Mouse (Mus musculus): Measurements from ENCODE around the gene Myrip. TPM values are rescaled to one million over a fixed set of nuclear protein-coding genes. Genes with fewer than 3 reads are reported as not detected.

Gene Myrip
- polyA plus RNA-seq, 1 experiment, result not detected

DNA sequence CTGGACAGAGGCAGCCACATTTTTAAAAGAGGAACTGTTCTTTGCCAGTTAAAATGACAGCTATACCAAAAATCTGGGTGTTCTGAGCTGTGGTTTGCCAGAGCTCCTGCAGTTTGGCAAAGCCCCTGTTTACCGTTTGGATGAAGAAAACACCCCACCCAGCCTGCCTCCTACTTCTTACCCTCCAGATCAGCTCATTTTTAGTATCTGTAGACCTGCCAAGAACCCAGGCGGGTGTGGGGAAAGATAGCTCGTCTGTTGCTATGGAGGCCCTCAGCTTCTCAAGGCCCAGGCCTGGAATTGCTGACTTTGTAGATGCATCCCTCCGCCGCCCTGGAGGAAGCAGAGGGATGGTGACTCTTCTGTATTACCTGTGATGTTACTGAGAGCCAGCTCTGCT, 102.3 kb downstream of the Myrip start:
- no peaks in the 10 kb centered on the region for H3K36me3 ChIP-seq (replicated peaks; ENCODE audit: low read length)
- peaks cover 11% of the 10 kb centered on the region for H3K27me3 ChIP-seq (replicated peaks)
- H3K4me3 ChIP-seq (replicated peaks), result no peak overlapping the region
- peaks cover 3% of the 10 kb centered on the region; the same call in 1 of the 2 replicates for H3K4me1 ChIP-seq
- no peak for TF ChIP-seq GATA1 (IDR thresholded peaks at IDR 0.05; ENCODE audit: borderline replicate concordance, low read length)
- TF ChIP-seq FLI1 (IDR thresholded peaks at IDR 0.05; ENCODE audit: low read length), result no peak
- H3K9me3 ChIP-seq, result peaks cover 13% of the 10 kb centered on the region

DNA sequence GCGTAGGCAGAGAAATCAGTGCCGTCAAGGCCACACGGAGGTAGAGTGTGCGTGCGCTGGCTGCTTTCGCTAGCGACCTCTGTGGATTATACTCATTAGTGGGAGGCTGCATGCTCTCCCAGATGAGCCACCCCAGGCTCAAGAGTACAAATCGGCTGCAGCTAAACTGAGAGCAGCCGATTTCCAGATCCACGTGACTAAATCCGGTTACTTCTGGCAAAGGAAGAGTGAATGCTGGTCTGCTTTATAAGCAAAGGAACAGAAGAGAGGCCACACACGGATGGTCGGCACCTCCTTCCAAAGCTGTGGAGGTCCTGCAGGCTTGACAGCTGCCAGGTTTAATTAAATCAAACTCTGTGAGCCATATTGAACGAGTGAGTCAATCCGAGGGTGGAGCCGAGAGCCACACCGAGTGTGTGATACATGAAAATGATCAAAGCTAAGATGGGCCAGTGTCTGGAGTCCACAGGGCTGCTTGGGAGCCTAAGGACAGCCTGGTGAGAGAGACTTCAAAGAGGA, 108.4 kb downstream of the Myrip start:
- Histone ChIP-seq H3K27me3 (replicated peaks) (peaks cover 24% of the 10 kb centered on the region), H3K4me3 (replicated peaks) (no peak overlapping the region), H3K4me1 (no peaks in the 10 kb centered on the region), H3K36me3 (replicated peaks; ENCODE audit: low read length) (no peaks in the 10 kb centered on the region), H3K9me3 (0 out of 2 replicates have a peak, but pooled peaks cover 3% of the 10 kb centered on the region)
- TF ChIP-seq GATA1 (IDR thresholded peaks at IDR 0.05; ENCODE audit: borderline replicate concordance, low read length) (no peak), FLI1 (IDR thresholded peaks at IDR 0.05; ENCODE audit: low read length) (no peak)

DNA sequence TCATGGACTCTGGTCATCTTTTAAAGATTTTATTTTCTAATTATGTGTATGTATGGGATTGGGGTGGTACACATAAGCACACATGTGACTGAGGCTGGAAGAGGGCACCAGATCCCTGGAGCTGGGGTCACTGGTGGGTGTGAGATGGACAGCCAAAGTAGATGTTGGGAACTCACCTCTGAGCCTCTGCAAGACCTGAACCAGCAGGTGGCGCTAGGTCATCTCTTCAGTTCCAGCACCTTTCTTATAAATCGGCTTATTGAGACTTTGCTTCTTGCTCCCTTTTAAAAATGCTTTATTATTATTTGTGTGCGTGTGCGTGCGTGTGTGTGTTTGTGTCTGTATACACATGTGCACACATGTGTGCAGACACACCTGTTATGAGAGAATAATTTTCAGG, 109.1 kb downstream of the Myrip start:
- no peaks in the 10 kb centered on the region for H3K4me1 ChIP-seq
- TF ChIP-seq GATA1 (IDR thresholded peaks at IDR 0.05; ENCODE audit: borderline replicate concordance, low read length) (no peak), FLI1 (IDR thresholded peaks at IDR 0.05; ENCODE audit: low read length) (no peak)

DNA sequence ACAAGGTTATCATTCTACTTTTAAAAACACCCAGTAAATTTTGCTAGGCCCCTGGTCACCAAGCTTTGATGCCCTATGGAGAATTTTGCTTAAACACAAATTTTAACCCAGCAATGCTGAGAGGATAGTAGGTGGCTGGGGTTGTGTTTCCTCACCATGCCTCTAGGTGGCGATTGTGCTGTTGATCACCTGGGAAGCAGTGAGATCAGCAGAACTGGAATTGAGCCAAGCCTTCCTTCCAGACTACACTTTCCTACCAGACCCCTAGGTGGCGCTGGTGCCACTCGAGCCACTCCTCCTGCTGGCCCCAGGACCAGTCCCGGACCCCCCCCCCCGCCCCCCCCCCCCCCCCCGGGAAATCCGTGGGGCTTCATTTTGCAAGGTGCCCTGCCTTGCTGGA, 114.2 kb downstream of the Myrip start:
- TF ChIP-seq FLI1 (IDR thresholded peaks at IDR 0.05; ENCODE audit: low read length) (no peak), GATA1 (IDR thresholded peaks at IDR 0.05; ENCODE audit: borderline replicate concordance, low read length) (no peak)
- no peak overlapping the region for H3K4me3 ChIP-seq (replicated peaks)
- peaks cover 8% of the 10 kb centered on the region; the same call in 1 of the 2 replicates for H3K4me1 ChIP-seq

More for the DNA sequence above, 109.1 kb downstream of the Myrip start:
- H3K36me3 ChIP-seq (replicated peaks; ENCODE audit: low read length), result no peaks in the 10 kb centered on the region
- 0 out of 2 replicates have a peak, but pooled peaks cover 3% of the 10 kb centered on the region for H3K9me3 ChIP-seq
- peaks cover 24% of the 10 kb centered on the region for H3K27me3 ChIP-seq (replicated peaks)
- H3K4me3 ChIP-seq (replicated peaks), result no peak overlapping the region

DNA sequence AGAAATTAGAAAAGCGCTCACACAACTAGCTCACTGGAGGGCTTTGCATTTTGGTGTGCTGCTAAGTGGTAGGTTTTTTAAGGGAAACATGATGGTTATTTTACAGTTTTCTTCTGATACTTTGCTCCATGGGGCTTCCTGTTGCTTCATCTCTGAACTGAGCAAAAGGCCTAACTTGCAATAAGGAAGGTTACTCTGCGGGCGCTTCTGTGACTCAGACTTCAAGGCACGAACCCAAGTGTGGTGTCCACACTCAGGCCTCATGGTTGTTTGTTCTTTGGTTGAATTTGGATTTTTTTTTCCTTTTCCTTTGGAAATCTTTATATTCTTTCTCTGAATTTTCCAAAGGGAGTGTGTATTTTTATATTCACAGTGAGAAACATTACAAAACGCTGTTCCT, 114.8 kb downstream of the Myrip start:
- TF ChIP-seq FLI1 (IDR thresholded peaks at IDR 0.05; ENCODE audit: low read length) (no peak), GATA1 (IDR thresholded peaks at IDR 0.05; ENCODE audit: borderline replicate concordance, low read length) (no peak)
- Histone ChIP-seq H3K4me1 (peaks cover 8% of the 10 kb centered on the region; the same call in 1 of the 2 replicates), H3K27me3 (replicated peaks) (peaks cover 30% of the 10 kb centered on the region), H3K4me3 (replicated peaks) (no peak overlapping the region), H3K9me3 (0 out of 2 replicates have a peak, but pooled peaks cover 3% of the 10 kb centered on the region), H3K36me3 (replicated peaks; ENCODE audit: low read length) (no peaks in the 10 kb centered on the region)

More for the DNA sequence above, 114.2 kb downstream of the Myrip start:
- 0 out of 2 replicates have a peak, but pooled peaks cover 3% of the 10 kb centered on the region for H3K9me3 ChIP-seq
- peaks cover 28% of the 10 kb centered on the region for H3K27me3 ChIP-seq (replicated peaks)
- H3K36me3 ChIP-seq (replicated peaks; ENCODE audit: low read length), result no peaks in the 10 kb centered on the region

DNA sequence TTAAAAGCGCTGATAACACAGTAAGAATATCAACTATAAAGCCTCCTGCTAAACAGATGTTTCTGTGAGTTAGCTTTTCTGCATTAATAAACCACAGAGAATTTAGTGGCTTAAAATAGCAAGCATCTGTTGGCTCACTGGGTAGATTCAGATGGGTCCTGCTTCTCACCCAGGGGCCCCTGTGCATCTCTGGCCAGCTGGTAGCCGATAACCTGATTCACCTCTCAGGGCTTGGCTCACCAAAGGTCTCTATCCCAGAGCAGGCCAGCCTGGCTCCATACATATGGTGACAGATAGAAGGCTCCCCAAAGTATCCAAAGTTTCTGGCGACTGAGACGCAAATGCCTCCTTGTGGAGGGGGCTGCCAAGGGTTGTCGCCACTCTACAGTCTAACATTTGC, 115.4 kb downstream of the Myrip start:
- Histone ChIP-seq H3K36me3 (replicated peaks; ENCODE audit: low read length) (no peaks in the 10 kb centered on the region), H3K4me3 (replicated peaks) (no peak overlapping the region), H3K27me3 (replicated peaks) (peaks cover 31% of the 10 kb centered on the region), H3K4me1 (peaks cover 8% of the 10 kb centered on the region; the same call in 1 of the 2 replicates), H3K9me3 (0 out of 2 replicates have a peak, but pooled peaks cover 3% of the 10 kb centered on the region)
- no peak for TF ChIP-seq FLI1 (IDR thresholded peaks at IDR 0.05; ENCODE audit: low read length)
- no peak for TF ChIP-seq GATA1 (IDR thresholded peaks at IDR 0.05; ENCODE audit: borderline replicate concordance, low read length)

DNA sequence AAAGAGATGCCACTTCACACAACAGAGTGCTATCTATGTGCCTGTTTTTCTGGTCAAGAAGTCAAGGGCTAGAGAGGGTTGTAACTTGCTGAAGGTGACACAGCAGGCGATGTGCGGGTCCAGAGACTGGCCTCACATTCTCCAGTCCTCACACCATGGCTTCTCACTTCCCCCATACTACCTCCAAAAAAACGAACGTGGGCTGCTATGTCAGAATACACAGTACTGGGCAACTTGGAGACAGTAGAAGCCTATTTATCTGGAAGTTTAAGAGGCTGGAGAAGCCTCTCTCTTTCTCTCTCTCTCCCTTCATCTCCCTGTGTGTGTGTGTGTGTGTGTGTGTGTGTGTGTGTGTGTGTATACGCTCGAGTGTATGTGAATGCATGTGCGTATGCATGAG, 117.3 kb downstream of the Myrip start:
- Histone ChIP-seq H3K4me1 (peaks cover 8% of the 10 kb centered on the region; the same call in 1 of the 2 replicates), H3K9me3 (0 out of 2 replicates have a peak, but pooled peaks cover 3% of the 10 kb centered on the region), H3K27me3 (replicated peaks) (peaks cover 37% of the 10 kb centered on the region), H3K4me3 (replicated peaks) (no peak overlapping the region), H3K36me3 (replicated peaks; ENCODE audit: low read length) (no peaks in the 10 kb centered on the region)
- no peak for TF ChIP-seq FLI1 (IDR thresholded peaks at IDR 0.05; ENCODE audit: low read length)
- TF ChIP-seq GATA1 (IDR thresholded peaks at IDR 0.05; ENCODE audit: borderline replicate concordance, low read length), result no peak

DNA sequence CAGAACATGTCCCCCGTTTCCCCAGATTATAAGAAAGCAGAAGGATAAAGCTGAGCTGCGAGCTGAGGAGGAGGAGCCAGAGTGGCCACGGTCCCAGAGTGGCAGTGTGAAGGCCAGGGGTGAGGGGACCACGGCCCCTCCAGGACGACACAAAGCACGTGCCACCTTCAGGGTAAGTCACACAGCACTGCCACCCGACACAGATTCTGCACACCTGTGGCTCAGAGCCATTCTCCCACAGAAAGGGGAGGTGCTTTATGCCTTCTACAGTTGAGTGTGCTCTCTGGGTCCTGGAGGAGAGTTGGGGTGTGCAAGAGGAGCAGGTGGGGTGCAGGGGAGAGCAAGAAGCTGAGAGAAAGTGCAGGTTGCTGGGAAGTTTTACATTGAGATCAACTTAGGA, 123.3 kb downstream of the Myrip start:
- Histone ChIP-seq H3K4me3 (replicated peaks) (no peak overlapping the region), H3K27me3 (replicated peaks) (peaks cover 32% of the 10 kb centered on the region), H3K36me3 (replicated peaks; ENCODE audit: low read length) (no peaks in the 10 kb centered on the region), H3K9me3 (no peaks in the 10 kb centered on the region), H3K4me1 (peaks cover 37% of the 10 kb centered on the region)
- TF ChIP-seq FLI1 (IDR thresholded peaks at IDR 0.05; ENCODE audit: low read length), result no peak
- TF ChIP-seq GATA1 (IDR thresholded peaks at IDR 0.05; ENCODE audit: borderline replicate concordance, low read length), result no peak

DNA sequence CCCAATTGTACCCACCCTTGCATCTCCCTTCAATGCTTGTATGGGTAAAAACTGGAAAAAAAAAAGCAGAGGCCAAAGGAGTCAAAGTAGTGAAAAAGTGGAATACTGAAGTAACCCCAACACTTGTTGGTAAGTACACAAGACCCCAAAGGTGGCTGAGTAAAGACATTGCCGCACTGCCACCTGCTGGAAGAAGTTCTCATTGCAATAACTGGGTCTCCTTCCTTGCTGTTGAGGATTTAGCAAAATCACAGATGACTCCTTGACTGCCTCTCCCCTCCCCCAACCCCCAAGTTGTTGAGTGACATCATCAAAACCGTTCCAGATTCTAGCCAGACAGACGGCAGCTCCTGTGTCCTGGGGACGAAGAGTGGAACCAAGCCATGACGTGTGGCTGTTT, 124.5 kb downstream of the Myrip start:
- TF ChIP-seq FLI1 (IDR thresholded peaks at IDR 0.05; ENCODE audit: low read length) (no peak), GATA1 (IDR thresholded peaks at IDR 0.05; ENCODE audit: borderline replicate concordance, low read length) (no peak)
- Histone ChIP-seq H3K4me1 (peaks cover 48% of the 10 kb centered on the region), H3K4me3 (replicated peaks) (no peak overlapping the region), H3K36me3 (replicated peaks; ENCODE audit: low read length) (no peaks in the 10 kb centered on the region), H3K9me3 (no peaks in the 10 kb centered on the region), H3K27me3 (replicated peaks) (peaks cover 29% of the 10 kb centered on the region)

DNA sequence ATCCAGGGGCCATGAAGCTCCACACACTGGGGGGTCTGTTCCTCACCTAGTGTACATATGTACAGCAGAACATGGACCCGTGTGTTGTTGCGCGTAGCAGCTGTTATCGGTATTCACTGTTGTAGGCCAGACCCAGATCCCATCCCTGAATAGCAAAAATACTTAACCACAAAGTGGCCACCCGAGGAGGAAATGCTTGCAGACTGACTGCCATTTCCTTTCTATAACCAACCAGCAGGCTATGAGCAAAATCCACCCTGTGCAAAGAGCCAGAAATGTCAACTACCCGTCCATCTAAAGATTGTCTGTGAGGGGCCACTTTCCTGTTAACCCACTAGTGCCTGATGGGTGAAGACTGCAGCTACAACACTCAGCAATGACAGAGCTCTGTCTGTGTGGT, 126.9 kb downstream of the Myrip start:
- Histone ChIP-seq H3K4me1 (peaks cover 56% of the 10 kb centered on the region), H3K36me3 (replicated peaks; ENCODE audit: low read length) (no peaks in the 10 kb centered on the region), H3K4me3 (replicated peaks) (peak overlapping the region; percentile 77), H3K9me3 (no peaks in the 10 kb centered on the region), H3K27me3 (replicated peaks) (peaks cover 10% of the 10 kb centered on the region)
- TF ChIP-seq FLI1 (IDR thresholded peaks at IDR 0.05; ENCODE audit: low read length), result no peak
